Mouse (Mus musculus) adipocyte (in vitro differentiated cells): ENCODE data around the gene Atp9a.
A peak's percentile ranks its signal among the peaks of the same experiment; 100 is the strongest.

ENCODE experiments used
- DNase-seq: peaks from one replicate; pipeline ENCODE4 v3.0.0-alpha.2; 2016; ENCODE audit warnings: low spot score

The Atp9a gene

DNA sequence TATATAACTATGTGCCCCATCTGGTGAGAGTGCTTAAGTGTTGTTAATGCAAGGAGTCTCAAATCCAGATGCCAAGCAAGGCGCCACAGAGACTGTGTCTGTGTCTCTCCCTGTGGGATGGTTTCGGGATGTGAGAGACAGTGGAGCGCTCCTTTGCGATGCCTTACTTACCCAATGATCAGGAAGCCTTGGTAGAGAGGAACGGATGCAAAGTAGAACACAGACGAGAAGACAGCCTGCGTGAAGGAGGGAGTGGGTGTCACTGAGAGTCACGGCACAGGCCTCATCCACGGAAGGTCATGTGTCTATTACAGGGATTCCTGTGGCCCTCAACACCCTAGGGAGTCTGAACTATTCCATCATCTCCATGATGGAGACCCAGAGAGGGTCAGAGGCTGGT is 101.7 kb downstream of the Atp9a start:
- no peak for DNase-seq

DNA sequence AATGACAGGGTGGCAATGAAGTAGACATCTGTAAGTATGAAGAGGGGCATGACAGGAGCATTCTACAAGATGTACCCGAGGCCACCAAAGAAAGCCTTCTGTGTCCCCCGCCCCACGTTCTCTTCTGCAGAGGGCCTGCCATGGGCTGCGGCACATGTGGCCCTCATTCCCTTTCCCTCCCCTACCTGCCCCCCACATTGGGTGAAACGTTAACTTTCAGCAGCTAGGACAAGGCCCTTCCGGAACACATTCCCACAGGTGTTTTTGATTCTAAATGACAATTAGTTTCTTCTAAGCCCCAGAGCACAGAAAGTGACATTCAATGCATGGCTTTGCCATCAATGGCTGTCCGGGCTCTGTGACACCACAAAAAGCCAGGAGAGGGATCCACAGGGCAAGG is 107.3 kb downstream of the Atp9a start:
- DNase-seq, result no peak

GRCm38 (mm10) chr2:168633301-168633816 is 108.8 kb downstream of the Atp9a start:
- no peak for DNase-seq

DNA sequence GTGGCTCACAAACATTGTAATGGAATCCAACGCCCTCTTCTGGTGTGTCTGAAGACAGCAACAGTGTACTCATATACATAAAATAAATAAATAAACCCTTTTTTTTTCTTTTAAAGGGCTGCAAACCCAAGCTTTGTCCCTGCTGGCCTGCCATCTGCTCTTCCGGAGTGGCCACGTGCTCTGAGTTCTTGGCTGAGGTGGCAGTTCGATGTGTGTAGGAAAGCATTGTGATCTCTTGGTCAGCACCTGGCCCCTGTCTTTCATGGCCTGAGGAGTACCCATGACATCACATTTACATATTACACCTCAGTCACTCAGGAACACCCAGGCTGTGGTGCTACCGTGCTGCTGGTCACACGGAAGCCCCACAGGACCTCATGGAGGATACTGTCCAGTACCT is 109.7 kb downstream of the Atp9a start:
- no peak for DNase-seq

GRCm38 (mm10) chr2:168628787-168629186 is 113.4 kb downstream of the Atp9a start:
- DNase-seq, result peak; percentile 87

DNA sequence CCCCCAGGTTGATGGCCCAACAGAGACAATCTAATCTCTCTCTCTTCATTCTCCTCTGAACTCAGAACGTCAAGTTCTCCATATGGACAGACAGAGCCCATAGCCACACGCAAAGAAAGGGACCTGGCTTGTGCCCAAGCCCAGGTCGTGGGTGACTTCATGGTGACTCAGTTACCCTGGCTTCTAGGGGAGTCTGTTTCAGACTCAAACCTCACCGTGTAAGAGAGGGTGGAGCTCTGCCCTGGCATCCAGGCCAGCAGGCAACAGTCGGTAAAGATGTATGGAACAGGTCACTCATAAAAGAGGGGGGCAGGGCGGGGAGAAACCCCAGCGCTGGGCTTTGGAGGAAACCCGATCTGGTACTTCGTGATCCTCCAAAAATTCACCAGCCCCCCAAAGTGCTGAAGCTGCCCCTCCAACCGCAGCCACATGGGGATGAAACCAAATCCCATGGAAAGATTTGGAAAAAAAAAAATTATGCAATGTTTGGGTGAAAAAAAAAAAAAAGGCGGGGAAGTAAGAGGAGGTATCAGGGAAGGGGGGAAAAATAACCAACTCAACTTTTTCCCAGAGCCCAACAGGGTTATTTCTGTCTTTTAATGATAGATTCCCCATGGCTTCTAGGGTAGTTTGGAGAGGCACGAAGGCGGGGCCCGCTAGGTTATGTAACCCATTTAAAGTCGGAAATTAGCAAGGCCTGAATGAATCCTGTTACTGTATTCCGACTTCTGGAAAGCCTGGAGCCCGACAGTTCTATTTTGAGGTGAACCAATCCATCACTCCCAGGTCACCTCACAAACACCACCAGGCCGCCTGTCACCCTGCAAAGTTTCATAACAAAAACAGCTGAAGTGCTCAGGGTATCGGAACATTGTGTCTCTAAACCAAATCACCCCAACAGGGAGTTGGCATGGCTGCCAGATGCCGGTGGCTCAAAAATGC is 114.1 kb downstream of the Atp9a start:
- peak; percentile 56 for DNase-seq

- DNase-seq, result no peak
Observed at GRCm38 (mm10) chr2:168626385-168626784, 115.8 kb downstream of the Atp9a start.

- DNase-seq, result no peak
Observed at GRCm38 (mm10) chr2:168625091-168625490, 117.1 kb downstream of the Atp9a start.

DNA sequence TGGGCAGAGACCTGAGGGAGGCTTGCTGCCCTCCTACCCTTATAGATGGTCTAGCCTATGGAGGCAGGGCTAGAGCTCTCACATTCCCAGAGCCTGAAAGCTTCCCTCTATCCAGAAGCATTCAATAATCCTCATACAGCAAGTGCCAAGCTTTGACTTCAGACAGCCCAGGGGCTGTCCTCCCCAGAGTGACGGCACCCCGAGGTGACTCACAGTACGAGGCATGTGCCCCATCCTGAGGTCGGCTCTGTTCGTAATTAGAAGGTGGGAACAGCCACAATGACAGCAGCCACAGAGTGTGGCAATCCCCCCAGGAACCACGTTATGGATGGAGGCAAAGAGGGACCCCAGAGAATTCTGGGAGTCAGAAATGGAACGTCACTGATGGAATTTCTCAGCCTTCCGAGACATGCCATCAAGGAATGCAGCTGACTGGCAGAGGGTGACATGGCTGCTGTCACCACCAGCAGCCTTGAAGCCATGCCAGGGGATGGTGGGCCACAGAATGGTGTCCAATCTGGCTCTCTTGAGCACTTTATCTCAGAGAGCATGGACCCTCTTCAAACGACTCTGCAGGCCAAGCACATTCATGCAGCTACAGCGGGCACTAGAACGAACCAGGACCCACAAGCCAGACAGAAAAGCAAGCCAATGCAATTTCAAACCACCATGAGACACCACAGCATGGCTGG is 121.0 kb downstream of the Atp9a start:
- DNase-seq, result no peak

GRCm38 (mm10) chr2:168618205-168618717 is 123.9 kb downstream of the Atp9a start:
- DNase-seq, result no peak

- DNase-seq, result peak; percentile 36
Observed at GRCm38 (mm10) chr2:168615160-168615559, 127.0 kb downstream of the Atp9a start.

- peak; percentile 25 for DNase-seq
Observed at GRCm38 (mm10) chr2:168614170-168614872, 127.9 kb downstream of the Atp9a start.

DNA sequence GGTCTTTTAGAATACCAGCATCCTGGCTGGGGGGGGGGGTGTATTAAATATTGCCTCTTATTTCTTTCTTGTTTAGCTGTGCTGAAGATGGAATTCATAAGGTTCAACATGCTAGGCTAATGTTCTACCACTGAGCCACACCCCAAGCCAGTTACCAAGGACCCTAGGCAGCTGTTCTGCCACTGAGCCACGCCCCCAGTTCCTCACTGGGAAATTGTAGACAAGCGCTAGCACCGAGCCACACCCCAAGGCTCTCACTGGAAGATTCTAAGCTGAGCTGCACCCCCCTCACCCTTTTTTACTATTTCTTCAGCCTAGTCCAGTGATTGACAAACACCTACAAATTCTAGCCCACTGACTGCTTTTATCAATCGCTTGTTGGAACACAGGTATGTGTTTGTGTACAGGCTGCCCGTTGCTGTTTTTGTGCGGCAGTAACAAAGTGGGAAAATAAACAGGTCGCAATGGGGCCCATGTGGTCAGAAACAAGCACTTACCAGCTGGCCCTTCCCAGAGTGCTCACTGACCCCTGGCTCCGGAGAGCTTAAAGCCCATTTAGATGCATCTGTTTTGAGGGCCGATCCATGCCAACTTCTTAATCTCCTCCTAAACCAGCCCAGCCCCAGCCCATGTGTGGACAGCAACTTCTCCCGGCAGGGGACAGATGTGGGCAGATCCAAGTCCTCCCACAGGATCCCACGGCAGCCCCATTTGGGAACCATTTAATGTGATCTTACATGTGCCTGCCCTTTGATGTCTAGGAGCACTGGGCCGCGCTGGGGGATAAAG is 128.9 kb downstream of the Atp9a start:
- DNase-seq, result no peak

GRCm38 (mm10) chr2:168610941-168611340 is 131.3 kb downstream of the Atp9a start:
- peak; percentile 70 for DNase-seq

DNA sequence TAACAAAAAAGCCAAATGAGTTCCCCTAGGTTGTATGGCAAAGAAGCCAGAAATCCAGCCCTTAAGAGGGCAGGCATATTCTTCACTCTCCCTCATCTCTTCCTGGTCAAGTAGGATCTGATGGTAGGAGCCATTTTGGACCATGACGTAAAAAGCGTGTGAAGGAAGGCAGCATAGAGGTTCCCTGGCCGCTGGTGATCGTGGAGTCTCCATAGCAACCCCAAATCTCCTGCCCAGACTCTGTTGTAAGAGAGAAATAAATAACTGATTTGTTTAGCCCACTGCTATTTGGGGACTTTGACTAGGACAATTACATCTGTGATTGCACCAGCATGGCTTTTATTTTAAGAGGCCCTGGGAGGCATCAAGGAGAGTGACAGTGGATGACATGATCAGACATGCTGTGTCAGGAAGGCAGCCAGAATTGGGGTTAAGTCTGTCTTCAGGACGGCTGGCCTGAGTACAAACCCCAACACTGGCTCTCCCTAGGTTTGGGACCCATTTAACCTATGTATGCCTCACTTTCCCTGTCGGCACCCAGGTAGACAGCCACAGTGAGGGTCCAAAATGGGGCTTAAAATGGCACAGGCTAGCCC is 132.5 kb downstream of the Atp9a start:
- DNase-seq, result no peak

GRCm38 (mm10) chr2:168608125-168608564 is 134.1 kb downstream of the Atp9a start:
- DNase-seq, result no peak

GRCm38 (mm10) chr2:168604655-168605070 is 137.5 kb downstream of the Atp9a start:
- no peak for DNase-seq

DNA sequence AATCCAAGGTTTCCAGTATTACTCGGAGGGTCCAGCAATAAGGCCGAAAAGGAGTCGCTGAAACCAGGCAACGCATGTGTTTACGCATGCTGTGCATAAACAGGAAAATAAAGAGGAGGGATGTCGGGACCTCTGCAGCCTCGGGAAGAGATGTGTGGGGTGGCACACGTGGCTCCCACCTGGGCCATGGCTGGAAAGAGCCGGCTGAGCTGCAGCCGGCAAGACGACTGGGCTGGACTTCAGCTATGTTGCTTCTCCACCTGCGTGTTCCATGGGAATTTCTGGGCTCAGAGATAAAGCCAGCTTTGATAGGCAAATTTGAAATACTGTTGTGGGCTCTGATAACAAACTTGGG is 139.8 kb downstream of the Atp9a start:
- no peak for DNase-seq

GRCm38 (mm10) chr2:168601491-168602386 is 140.5 kb downstream of the Atp9a start, which contains the start of gene Nfatc2:
Nfatc2 (minus strand) TSS chr2:168601657.
- DNase-seq, result peak; percentile 86
